Mouse (Mus musculus): ENCODE measurements at regions not wholly inside any gene's neighbourhood (a gene's known extent, or its start where the extent isn't known, plus 50 kb on each side); places are given as distances from the start of the nearest gene placed in this dataset.

DNA sequence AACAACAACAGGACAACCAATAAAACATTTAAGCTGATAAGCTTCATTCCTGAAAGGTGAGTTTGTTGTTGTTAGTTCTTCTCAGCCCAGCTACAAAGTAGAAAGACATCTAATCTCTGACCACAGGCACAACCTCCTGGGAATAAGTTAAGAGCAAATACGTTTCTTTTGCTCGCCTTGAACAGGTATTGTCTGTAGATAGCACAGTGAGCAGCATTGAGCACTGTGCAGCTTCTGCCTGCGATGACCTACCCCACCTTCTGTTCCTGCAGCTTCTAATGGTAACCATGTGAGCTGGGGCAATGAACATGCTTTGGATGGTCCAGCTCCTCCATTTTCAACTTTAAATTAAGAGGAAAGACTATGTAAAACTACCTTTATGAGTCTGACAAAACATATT is 509.8 kb upstream of the Adgrl2 start:
- no peak for DNase-seq (ENCODE audit: low spot score in 2 of 2)

DNA sequence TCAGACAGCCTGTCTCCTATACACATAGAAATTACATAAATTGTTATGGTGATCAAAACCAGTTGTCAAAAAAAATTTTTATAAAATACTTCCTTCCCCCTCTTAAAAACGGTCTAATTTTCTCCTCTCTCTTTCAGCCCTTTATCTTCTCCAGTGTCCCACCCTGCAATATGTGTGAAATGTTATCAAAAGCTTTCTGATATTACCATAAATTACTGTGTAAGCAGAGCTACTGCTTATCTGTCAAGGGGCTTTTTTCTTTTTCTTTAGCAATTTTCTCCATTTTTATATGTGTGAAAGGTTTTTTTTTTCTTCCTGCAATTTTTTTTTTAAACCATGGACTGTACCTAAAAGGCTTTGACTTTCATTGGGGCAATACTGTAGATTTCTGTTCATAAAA is 508.4 kb upstream of the Adgrl2 start:
- no peak for DNase-seq (ENCODE audit: low spot score in 2 of 2)

DNA sequence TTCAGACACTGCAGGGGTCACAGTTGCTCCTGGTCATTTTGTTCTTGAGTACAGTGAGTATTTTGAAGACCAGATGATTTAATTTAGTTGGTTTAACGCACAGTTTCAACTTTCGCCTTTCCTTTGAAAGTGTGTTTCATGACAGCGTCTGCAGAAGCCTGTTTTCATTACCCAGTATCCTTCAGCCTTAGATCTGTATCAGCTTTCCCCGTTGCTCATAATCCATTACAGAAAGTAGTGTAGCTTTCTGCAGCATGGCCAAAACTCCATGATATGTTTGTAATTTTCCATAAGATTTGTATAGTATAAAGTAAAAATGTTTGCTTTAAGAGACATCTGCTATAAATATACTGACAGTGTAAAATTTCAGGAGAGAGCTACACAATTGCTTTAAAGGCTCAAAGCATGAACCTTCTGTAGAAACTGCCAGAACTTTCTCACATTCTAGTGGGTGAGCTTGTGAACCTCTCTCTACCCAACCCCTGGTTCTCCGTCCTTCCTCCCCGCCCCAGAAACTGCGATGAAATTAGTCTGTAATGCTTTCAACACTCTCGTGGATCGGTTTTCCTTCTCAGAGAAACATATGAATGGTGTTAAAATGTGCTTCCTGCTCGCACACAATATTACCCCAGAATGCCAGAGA is 506.6 kb upstream of the Adgrl2 start:
- no peak for DNase-seq (ENCODE audit: low spot score in 2 of 2)

DNA sequence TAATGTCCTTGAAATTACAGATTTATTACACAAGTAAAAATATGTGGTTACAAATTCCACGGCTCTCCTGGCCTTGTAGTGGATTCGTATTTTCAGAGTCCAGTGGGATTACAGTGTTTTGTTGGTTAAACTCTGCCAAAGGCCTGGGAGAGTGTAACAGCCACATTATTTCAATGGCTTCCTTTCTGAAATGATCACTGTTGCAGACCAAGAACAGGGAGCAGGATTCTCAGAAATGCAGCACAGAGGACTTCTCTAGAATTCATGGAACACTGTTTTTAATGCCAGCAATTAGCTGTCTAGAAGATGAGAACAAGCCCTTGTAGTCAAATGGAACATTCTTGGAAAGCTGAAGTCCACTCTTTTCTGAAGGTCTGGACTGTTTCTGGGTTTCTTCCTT is 505.8 kb upstream of the Adgrl2 start:
- DNase-seq (ENCODE audit: low spot score in 2 of 2), result no peak

DNA sequence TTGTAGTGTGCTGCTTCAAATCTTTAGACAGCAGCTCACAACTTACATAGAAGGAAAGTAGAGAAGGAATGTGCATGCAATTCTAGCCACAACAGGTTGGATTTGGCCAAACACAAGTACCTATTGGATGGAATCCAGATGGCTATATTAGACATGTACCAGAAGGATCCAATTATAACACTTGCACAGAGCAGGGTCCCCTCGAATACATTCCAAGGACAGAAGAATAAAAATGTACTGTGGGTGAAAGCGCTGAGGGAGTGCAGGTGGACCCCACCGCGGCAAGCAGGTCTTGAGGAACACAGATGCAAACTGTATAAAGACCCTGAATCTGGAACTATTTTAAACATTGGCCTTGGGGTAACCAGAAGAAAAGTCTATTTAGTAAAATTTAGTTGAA is 497.8 kb upstream of the Adgrl2 start:
- DNase-seq (ENCODE audit: low spot score in 2 of 2), result no peak

DNA sequence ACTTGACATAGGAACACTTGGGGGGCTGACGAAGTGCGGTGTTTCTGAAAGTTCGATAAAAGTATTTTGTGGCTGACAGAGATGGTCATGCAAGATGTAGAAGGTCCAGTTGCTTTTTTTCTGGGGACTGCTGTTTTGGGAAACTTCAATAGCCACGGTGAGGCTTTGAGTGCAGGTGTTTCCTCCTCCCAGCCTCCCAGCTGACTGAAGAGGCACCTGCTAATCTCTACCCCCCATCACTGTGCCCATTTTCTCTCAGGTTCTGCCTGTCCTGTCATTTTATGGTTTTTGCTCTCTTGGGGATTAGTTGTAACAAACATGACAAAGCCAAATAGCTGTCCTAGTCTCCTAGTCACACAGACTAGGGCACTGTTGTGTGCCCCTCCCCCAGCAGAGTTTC is 495.1 kb upstream of the Adgrl2 start:
- no peak for DNase-seq (ENCODE audit: low spot score in 2 of 2)

DNA sequence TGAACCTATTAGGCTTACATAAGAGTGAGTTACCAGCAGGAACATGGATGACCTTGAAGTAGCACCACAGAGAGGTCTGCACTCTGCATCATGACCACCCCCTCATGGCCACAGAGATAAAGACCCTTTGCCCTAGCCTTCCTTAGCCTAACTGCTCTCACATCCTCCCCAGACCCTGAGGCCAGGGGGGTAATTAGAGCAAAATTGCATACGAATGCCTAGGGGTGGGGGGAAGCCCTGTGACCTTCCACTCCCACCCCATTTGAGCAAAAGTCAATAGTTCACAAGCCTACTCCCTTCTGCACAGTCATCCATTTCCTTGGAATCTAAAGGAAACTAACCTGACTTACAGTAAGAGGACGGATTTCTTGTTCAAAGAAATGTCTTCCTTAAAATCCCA is 494.0 kb upstream of the Adgrl2 start:
- no peak for DNase-seq (ENCODE audit: low spot score in 2 of 2)

DNA sequence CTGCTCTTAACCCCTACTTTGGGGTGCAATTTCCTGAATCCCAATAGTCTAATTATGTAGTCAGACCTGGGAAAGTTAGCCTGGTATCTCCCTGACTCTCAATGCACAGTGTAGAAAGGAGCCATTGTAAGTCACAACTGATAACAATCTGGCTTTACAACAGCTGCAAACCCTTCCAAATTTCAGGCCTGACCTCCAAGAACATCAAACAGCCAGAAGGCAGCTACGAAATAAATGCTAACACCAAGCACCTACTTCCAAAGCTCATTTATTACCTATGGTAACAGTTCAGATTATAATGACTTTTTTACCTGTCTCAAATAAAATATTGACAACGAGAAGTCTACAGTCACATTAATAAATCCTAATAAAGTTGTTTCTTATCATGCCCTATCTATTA is 485.8 kb upstream of the Adgrl2 start:
- DNase-seq (ENCODE audit: low spot score in 2 of 2), result no peak

DNA sequence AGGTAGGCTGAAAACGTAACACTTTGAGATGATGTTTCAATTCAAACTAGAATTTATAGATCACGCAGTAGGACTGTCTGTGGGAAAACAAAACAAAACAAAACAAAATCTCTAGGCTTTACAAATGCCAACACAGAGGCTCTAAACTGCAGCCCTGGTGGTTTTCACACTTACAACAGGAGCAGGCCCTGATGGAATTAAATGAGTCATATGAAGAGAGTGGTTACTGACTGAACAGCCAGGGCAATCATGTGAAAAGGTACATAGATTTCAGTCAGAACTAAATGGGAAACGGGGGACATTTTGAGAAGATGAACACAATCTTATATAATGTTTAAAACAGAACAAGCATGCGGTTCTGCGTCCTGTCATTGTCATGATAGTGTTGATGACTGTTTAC is 476.6 kb upstream of the Adgrl2 start:
- DNase-seq (ENCODE audit: low spot score in 2 of 2), result no peak

DNA sequence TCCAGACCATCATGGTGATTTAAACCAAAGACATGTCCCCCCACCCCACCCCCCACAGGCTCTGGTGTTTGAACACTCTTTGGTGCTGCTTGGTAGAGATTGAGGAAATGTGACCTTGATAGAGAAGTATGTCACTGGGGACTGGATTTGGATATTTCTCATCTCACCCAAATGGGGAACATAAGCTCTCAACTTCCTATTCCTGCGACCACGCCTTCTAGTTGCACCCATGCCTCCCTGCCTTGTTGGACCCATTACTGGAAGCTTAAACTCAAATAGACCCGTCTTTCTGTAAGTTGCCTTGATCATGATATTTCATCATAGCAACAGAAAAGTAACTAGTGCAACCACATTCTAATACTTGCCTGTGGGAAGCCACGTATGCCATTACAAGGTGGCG is 474.2 kb upstream of the Adgrl2 start:
- DNase-seq (ENCODE audit: low spot score in 2 of 2), result no peak

DNA sequence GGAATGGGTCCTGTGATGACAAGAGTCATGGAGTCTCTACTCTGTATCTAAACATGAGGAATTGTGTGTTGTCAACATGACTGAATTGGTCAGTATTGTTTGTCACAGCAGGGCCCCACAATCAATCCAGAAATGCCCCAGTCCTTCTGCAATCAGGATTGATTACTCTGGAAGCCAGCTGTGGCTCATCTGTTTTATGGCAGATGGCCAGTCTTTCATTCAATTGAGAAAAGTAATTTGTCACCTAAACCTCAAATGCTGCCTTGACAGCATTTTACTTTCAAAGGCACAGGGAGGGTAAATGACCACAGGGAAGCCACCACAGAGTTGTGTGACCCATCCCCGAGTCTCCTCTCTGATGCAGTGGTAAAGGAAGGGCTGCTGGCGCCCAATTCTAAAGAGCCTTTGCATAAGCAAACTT is 471.8 kb upstream of the Adgrl2 start:
- DNase-seq (ENCODE audit: low spot score in 2 of 2), result no peak

DNA sequence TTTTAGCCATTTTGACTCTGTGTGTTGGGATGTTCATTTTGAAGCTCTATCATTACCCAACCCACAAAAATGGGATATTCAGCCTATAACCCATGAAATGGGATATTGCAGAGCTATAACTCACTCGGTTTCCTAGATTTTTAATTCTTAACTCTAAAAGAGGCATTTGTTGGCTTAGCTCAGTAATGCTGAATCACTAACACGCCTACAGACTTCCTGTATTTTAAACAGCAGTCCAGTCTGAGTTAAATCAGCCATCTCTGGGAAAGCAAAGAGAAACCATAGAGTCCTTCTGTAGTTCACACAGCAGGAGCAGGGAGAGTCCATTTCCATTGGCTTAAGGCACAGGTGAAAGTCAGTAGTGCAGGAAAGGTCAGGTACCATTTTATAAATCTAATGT is 471.3 kb upstream of the Adgrl2 start:
- DNase-seq (ENCODE audit: low spot score in 2 of 2), result no peak

DNA sequence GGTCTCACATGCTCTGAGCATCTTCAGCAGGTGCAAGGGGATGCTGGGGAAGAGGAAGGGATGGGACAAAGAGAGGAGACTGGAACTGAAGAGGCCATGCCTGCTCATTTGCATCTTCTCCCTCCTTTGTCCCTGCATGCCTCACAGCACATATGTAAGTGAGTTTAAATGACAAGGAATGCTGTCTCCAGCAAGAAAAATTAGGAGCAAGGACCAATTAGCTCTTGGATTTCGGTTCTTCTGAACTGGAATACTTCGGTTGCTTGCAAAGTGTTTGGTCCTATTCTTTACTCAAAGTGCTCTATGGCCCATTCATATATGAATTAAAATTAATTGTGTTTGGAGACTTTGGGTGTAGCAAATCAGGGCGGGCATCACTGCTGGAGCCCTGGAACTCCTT is 459.0 kb upstream of the Adgrl2 start:
- DNase-seq (ENCODE audit: low spot score in 2 of 2), result no peak

DNA sequence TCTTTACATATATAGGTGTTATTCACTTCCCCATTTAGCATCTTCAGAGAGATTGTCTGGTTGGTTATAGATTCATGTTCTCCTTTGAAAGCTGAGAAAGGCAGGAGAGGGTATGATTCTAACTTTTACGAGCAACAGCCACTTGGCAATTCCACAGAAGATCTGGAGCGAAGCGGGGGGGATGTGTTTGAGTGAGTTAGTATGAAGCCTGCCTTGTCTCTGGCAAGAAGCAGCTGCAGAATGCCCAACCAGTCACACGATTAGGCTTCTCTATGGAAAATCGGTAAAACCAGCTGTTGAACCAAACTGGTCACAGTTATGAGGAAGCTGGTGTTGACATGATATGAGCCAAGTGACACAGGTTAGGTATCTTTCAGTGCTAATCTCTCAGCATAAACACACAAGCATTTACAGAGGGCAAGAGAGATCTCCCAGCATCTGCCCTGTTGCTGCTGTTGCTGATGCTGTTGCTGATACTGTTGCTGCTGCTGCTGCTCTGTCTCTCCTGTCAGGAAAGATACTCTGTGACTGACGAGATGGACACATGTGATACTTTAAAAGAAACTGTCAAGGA is 455.7 kb upstream of the Adgrl2 start:
- no peak for DNase-seq (ENCODE audit: low spot score in 2 of 2)

DNA sequence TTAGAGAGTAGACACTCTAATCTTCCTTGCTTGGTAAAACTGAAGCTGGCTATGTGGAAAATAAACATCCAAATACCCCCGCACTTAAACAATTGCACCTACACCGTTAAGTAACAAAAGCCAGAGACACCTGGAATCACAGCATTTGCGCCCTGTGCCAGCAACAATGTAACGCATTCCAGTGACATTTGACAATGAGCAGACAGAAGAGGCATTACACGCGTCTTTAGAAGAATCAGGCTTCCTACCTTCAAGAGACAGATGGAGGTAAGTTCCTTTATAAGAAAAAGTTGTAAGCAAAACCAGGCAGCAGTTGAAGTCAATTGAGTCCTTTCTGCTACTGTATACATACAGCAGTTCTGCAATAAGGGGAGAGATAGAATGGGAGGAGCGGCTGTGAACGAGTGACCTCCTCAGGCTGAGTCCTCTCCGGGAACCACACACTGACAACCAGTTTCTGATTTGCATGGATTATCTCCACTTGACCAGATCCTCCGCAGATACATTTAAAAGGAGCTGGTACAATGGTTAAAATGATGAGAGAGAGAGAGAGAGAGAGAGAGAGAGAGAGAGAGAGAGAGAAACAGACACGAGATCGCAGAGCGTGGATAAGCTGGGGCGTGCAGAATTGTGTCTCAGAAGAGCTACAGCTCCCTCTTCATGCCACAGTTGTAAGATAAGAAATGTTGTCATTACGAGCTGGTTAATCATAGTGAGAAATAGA is 454.7 kb upstream of the Adgrl2 start:
- DNase-seq (ENCODE audit: low spot score in 2 of 2), result no peak

DNA sequence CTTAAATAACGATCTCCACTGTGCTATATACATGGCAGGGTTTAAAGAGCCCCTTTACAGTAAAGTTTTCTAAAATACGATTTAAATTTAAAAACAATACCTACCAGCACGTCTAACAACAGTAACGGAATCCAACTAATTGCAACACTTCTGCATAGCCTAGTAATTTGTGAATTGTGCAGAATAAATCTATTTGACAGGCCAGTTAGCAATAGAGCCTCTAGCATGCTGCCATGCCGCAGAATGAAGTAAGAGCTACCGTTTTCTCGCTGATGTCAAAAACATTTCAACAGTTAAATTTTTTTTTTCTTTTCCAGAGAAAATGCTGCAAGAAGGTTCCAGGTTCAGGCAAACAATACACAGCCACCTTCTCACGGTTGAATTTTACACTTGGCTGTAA is 454.0 kb upstream of the Adgrl2 start:
- DNase-seq (ENCODE audit: low spot score in 2 of 2), result no peak

DNA sequence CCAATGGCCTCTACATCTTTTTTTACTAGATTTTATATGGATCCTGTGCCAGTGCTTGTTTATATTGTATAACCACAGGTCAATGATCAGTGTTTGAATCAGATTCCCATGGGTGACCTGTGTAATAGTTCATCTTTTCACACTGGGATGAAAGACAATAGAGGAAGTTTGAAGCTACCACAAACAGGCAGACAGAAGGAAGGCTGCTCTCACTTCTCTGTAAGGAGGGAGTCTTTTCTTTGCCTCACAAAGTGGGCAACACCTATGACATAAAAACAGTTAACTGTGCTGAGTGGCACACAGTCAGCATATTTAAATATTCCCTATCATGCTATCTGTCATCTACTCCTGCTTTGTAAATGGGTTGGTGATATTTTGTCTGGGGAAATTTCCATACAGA is 450.9 kb upstream of the Adgrl2 start:
- no peak for DNase-seq (ENCODE audit: low spot score in 2 of 2)

DNA sequence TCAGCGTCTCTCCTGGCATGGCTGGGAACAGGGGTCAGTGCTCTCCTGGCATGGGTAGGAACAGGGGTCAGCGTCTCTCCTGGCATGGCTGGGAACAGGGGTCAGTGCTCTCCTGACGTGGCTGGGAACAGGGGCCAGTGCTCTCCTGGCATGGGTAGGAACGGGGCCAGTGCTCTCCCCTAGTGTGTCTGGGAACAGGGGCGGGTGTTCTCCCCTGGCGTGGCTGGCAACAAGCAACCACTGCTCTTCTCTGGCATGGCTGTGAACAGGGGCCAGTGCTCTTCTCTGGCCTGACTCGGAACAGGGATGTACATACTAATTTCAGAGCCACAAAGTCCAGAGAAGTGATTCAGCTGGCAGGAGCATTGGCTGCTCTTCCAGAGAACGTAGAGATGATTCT is 447.4 kb upstream of the Adgrl2 start:
- DNase-seq (ENCODE audit: low spot score in 2 of 2), result no peak

DNA sequence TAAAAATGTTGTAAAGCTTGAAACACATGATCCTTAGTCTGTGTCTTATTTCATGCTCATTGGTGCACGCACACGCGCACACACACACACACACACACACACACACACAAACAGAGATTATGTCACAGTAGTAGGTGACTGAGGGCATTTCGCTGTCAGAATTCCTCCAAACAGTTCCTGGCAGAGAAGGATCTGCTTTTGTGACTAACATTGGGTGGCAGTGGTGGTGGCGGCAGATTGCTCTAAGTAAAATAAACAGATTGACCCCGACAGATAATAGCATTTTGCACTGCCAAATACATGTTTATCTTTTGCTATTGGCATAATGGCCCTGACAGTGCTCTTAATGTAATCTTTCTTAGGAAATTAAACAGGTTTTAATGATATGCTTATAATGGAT is 446.6 kb upstream of the Adgrl2 start:
- no peak for DNase-seq (ENCODE audit: low spot score in 2 of 2)

DNA sequence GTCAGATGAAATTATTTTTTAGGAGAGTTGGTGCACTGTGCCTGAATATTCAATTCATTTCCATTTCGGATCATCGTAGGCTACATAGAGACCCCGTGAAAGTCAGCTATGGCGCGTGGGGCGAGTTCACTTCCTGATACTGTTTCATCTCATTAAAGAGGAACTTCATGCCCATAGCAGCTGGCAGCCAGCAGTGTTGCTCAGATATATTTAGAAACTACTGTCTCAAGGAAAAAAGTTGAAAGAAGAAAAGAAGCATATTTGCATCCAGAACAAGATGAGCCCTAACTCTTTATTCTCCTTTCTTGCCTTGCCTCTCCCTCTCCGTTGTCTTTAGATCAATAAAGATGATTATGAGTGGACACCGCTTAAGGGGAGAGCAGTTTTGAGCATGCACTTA is 446.1 kb upstream of the Adgrl2 start:
- no peak for DNase-seq (ENCODE audit: low spot score in 2 of 2)

DNA sequence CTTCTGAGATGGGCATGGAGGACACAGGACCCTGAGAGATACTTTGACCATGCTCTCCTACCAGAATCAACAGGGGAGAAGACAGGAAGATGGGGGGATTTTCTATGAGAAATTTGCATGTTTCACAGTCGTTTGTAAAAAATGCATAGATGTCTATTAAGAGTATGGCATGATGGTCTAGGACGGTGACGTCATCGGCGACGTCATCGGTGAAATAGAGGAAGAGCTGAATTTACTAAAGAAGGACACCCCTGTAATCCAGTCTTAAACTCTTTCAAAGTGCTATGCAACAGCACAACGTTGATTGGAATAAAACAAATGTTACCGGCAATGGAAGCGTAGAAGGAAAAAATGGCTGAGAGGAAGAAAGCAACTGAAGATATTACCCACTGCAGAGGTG is 441.4 kb upstream of the Adgrl2 start:
- no peak for DNase-seq (ENCODE audit: low spot score in 2 of 2)

DNA sequence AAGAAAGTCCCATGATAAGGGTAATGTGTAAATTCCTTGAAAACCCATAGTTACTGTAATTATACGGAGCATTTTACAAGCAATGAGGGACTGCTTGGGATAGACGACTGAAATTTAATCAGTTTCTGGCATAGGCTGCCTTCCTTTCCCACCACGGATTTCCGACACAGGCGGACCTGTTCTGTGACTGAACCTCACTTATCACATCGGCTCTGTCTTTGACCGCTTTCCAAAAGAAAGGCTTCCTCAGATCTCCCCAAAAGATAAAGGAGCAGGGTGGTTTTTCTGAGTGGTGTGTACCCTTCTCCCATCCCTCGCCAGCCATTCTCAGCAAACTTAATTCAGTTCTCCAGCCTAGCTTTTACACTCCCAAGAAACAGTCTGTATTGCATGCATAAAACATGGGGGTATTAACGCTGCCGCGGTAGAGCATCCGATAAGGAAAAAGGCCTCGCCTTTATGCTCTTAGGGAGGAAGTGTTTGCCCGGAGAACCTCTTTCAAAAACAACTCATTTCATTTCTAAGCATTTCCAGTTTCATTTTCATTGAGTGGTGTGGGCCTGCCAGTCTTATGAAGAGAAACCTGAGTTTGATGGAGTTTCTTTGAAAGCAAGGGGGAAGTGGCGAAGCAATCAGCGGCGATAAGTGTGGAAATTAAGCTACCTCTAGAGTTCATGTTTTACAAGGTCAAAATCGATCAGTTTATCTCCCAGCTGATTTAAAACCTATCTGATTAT is 435.8 kb upstream of the Adgrl2 start:
- no peak for DNase-seq (ENCODE audit: low spot score in 2 of 2)

DNA sequence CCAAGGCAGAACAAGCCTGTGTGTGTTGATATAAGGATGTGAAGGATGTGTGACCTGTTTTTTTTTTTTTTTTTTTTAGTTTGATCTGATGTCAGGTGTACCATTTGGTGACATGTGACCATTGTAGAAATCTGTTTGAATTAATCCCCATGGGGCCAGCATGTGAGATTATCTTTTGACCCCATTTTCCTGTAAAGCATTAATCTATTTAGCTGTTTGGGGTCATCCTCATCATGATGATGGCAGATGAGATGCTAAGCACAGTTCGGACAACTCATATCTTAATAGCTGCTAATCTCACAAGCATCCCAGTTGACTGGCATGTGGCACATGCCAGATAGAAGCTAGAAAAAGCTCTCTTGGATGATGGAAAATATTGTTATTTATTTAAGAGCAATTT is 434.0 kb upstream of the Adgrl2 start:
- DNase-seq (ENCODE audit: low spot score in 2 of 2), result no peak
